Mouse (Mus musculus): ENCODE results near the gene Olfr1052.
"Not testable (repeated sequence)": the region's sequence is repeated elsewhere in the genome, so short reads cannot be mapped to it uniquely, and the experiment has no call there.

Olfr1052 gene

GRCm38 (mm10) chr2:86292155-86292554, at the start of gene Olfr1052:
Gene Olfr1052, plus strand, starts transcription at chr2:86292455.
- DNase-seq, result no peak

GRCm38 (mm10) chr2:86258228-86258627, 34.0 kb upstream of the Olfr1052 start, which contains the start of gene Olfr1049:
Gene Olfr1049, minus strand, starts transcription at chr2:86258328.
- DNase-seq, result not testable (repeated sequence)

GRCm38 (mm10) chr2:86278988-86279387, 13.3 kb upstream of the Olfr1052 start, which contains the start of gene Olfr1051:
Gene Olfr1051, minus strand, starts transcription at chr2:86279088.
- not testable (repeated sequence) for DNase-seq

GRCm38 (mm10) chr2:86315184-86315583, 22.9 kb downstream of the Olfr1052 start, which contains the start of gene Olfr1053:
Gene Olfr1053, minus strand, starts transcription at chr2:86315284.
- no peak for DNase-seq

- DNase-seq, result no peak
Observed at GRCm38 (mm10) chr2:86335333-86335732, 43.1 kb downstream of the Olfr1052 start, which contains the start of gene Olfr1054. Gene Olfr1054, minus strand, starts transcription at chr2:86335433.

All from cerebellum, adult 11 months (tissue).